Mouse (Mus musculus) forebrain, embryonic 14.5 days (tissue): Measurements from ENCODE around the gene Dbr1. TPM values are rescaled to one million over a fixed set of nuclear protein-coding genes. Genes with fewer than 3 reads are reported as not detected.
A peak's percentile ranks its signal among the peaks of the same experiment; 100 is the strongest.

Experiments
- ATAC-seq: fragments of 200-750 bp; cut with Nextera tagmentation; 2 replicates; pipeline ENCODE4 v1.8.0; 2017; ENCODE audit warnings: mild to moderate bottlenecking, moderate library complexity
- DNase-seq: peaks from one replicate; pipeline ENCODE4 v3.0.0-alpha.2; 2015; ENCODE audit warnings: low spot score
- H3K27ac ChIP-seq: fragments of 300-500 bp; sonication (generic); 2 replicates; pipeline ENCODE4 v1.5.1; 2014; ENCODE audit warnings: low read depth, mild to moderate bottlenecking, control low read depth, low read length, moderate library complexity
- H3K27me3 ChIP-seq: fragments of 300-500 bp; sonication (generic); replicated peaks from 2 replicates; pipeline ENCODE4 v1.6.1; 2014; ENCODE audit warnings: low read length, control low read depth, mixed read lengths; ENCODE audit not compliant: control insufficient read depth, insufficient read depth
- H3K36me3 ChIP-seq: fragments of 300-500 bp; sonication (generic); 2 replicates; pipeline ENCODE4 v1.6.1; 2014; ENCODE audit warnings: low read length, control low read depth; ENCODE audit not compliant: control insufficient read depth, insufficient read depth
- H3K4me1 ChIP-seq: fragments of 300-500 bp; sonication (generic); 2 replicates; pipeline ENCODE4 v1.6.1; 2014; ENCODE audit warnings: antibody characterized with exemption, low read length, control low read depth; ENCODE audit not compliant: control insufficient read depth, insufficient read depth
- H3K4me2 ChIP-seq: fragments of 300-500 bp; sonication (generic); 2 replicates; pipeline ENCODE4 v1.6.1; 2014; ENCODE audit warnings: mild to moderate bottlenecking, control low read depth, low read length
- H3K4me3 ChIP-seq: fragments of 300-500 bp; sonication (generic); 2 replicates; pipeline ENCODE4 v1.5.1; 2014; ENCODE audit warnings: low read depth, low read length, control low read depth
- H3K9ac ChIP-seq: fragments of 300-500 bp; sonication (generic); 2 replicates; pipeline ENCODE4 v1.6.1; 2014; ENCODE audit warnings: mild to moderate bottlenecking, low read length, control low read depth, moderate library complexity
- H3K9me3 ChIP-seq: fragments of 300-500 bp; sonication (generic); replicated peaks from 2 replicates; pipeline ENCODE4 v1.6.1; 2016; ENCODE audit warnings: low read length, control low read depth, mixed read lengths; ENCODE audit not compliant: control insufficient read depth
- WGBS: fragments of 180-500 bp; shearing (Covaris S2); extraction: QIAGEN DNeasy Blood & Tissue Kit; methylation state at CpG from one replicate; pipeline ENCODE4 v1.1.7; 2014; 5-methylcytosine and 5-hydroxymethylcytosine counted together
- polyA plus RNA-seq: library from polyadenylated mRNA; unstranded; fragments of >200 nt; fragmentation: Nextera tagmentation; extraction: Ambion mirVana; gene quantifications from 2 replicates; pipeline ENCODE4 v1.2.1, GENCODE M21; 2014

Dbr1 gene
- polyA plus RNA-seq, 1 experiment from 2014 or later: 22.0 TPM

GRCm38 (mm10) chr9:99558824-99559556 is 16.6 kb upstream of the Dbr1 start:
- H3K36me3 ChIP-seq: no peaks in the 10 kb centered on the region

DNA sequence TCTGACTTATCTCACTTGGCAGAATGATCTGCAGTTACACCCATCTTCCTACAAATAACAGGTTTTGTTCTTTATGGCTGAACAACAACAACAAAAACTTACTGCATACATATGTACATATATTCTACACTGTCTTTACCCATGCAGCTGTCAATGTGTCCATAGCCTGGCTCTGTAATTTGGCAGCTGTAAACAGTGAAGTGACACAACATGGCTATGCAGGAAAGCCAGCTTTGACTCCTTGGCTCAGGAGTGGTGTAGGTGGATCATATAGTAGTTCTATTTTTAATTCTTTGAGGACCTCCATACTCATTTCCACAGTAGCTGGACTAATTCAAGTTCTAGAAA is 16.1 kb upstream of the Dbr1 start:
- H3K4me3 ChIP-seq: no peak overlapping the region
- no peak overlapping the region for H3K9ac ChIP-seq
- no peak for ATAC-seq
- no peak for DNase-seq
- H3K4me2 ChIP-seq: no peak overlapping the region
- no peaks in the 10 kb centered on the region for H3K4me1 ChIP-seq
- H3K27ac ChIP-seq: no peak overlapping the region
- no peaks in the 10 kb centered on the region for H3K9me3 ChIP-seq
- H3K36me3 ChIP-seq: no peaks in the 10 kb centered on the region
- H3K27me3 ChIP-seq: no peaks in the 10 kb centered on the region

More at GRCm38 (mm10) chr9:99558824-99559556, 16.6 kb upstream of the Dbr1 start:
- Histone ChIP-seq H3K9me3 (no peaks in the 10 kb centered on the region), H3K4me1 (no peaks in the 10 kb centered on the region), H3K27me3 (no peaks in the 10 kb centered on the region), H3K9ac (no peak overlapping the region), H3K4me2 (no peak overlapping the region), H3K27ac (no peak overlapping the region), H3K4me3 (no peak overlapping the region)
- ATAC-seq: no peak
- no peak for DNase-seq
- WGBS: 92% methylated on average over 7 of the region's 7 CpGs

DNA sequence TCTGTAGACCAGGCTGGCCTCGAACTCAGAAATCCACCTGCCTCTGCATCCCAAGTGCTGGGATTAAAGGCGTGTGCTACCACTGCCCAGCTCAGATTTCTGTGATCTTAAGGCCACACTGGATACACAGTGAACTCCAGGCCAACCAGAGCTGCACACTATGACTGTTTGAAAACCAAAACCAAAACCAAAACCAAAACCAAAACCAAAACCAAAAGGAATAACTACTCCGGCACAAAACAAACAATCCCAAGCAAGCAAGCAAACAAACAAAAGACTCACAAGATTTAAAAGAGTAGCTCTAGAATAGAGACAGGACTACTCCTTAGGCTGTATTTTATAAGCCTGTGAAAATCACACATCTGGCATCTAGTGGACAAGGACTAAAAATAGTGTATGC is 15.2 kb upstream of the Dbr1 start:
- Histone ChIP-seq H3K4me1 (no peaks in the 10 kb centered on the region), H3K27ac (no peak overlapping the region), H3K4me3 (no peak overlapping the region), H3K4me2 (no peak overlapping the region), H3K9me3 (no peaks in the 10 kb centered on the region), H3K27me3 (no peaks in the 10 kb centered on the region), H3K9ac (no peak overlapping the region), H3K36me3 (no peaks in the 10 kb centered on the region)
- ATAC-seq (no peak), DNase-seq (no peak)
- WGBS: 95% methylated on average over 3 of the region's 3 CpGs

GRCm38 (mm10) chr9:99563714-99564113 is 11.9 kb upstream of the Dbr1 start:
- no peak for DNase-seq

GRCm38 (mm10) chr9:99568023-99568346 is 7.6 kb upstream of the Dbr1 start:
- under 1% methylated on average over 15 of the region's 15 CpGs for WGBS
- Histone ChIP-seq H3K4me2 (peak overlapping the region; percentile 87), H3K27ac (peak overlapping the region; percentile 87; the same call in 1 of the 2 replicates), H3K36me3 (no peaks in the 10 kb centered on the region), H3K27me3 (no peaks in the 10 kb centered on the region), H3K4me1 (peaks cover 10% of the 10 kb centered on the region), H3K4me3 (peak overlapping the region; percentile 93), H3K9me3 (no peaks in the 10 kb centered on the region), H3K9ac (peak overlapping the region; percentile 77)
- ATAC-seq: peak; percentile 50
- peak; percentile 42 for DNase-seq

More at GRCm38 (mm10) chr9:99563714-99564113, 11.9 kb upstream of the Dbr1 start:
- H3K4me2 ChIP-seq: no peak overlapping the region
- H3K4me1 ChIP-seq: peaks cover 7% of the 10 kb centered on the region
- H3K4me3 ChIP-seq: no peak overlapping the region
- no peaks in the 10 kb centered on the region for H3K27me3 ChIP-seq
- no peak overlapping the region for H3K27ac ChIP-seq
- H3K9me3 ChIP-seq: no peaks in the 10 kb centered on the region
- ATAC-seq: no peak
- WGBS: 29% methylated on average over 11 of the region's 11 CpGs
- no peak overlapping the region for H3K9ac ChIP-seq
- H3K36me3 ChIP-seq: no peaks in the 10 kb centered on the region

GRCm38 (mm10) chr9:99568347-99569070 is 7.1 kb upstream of the Dbr1 start, which contains the start of gene Armc8:
Gene Armc8 (minus strand): TSS chr9:99568899.
- Histone ChIP-seq H3K4me1 (peaks cover 10% of the 10 kb centered on the region), H3K36me3 (no peaks in the 10 kb centered on the region), H3K27me3 (no peaks in the 10 kb centered on the region), H3K27ac (peak within 1 kb of the TSS; percentile 87), H3K9ac (peak within 1 kb of the TSS; percentile 77), H3K4me3 (peak within 1 kb of the TSS; percentile 93), H3K9me3 (no peaks in the 10 kb centered on the region), H3K4me2 (peak within 1 kb of the TSS; percentile 87)
- ATAC-seq: peak; percentile 97
- under 1% methylated on average over 68 of the region's 70 CpGs for whole genome bisulfite sequencing
- DNase-seq: peak; percentile 90

- WGBS: 2% methylated on average over 9 of the region's 9 CpGs
- no peaks in the 10 kb centered on the region for H3K27me3 ChIP-seq
- no peaks in the 10 kb centered on the region for H3K9me3 ChIP-seq
- peaks cover 10% of the 10 kb centered on the region for H3K4me1 ChIP-seq
- H3K27ac ChIP-seq: peak overlapping the region; percentile 28; the same call in 1 of the 2 replicates
- H3K4me3 ChIP-seq: peak overlapping the region; percentile 93
- ATAC-seq: peak; percentile 63; the same call in 1 of the 2 replicates
- no peak for DNase-seq
- H3K36me3 ChIP-seq: no peaks in the 10 kb centered on the region
- H3K4me2 ChIP-seq: peak overlapping the region; percentile 87
- peak overlapping the region; percentile 77 for H3K9ac ChIP-seq
These were observed 6.6 kb upstream of the Dbr1 start for GRCm38 (mm10) chr9:99569071-99569397.

DNA sequence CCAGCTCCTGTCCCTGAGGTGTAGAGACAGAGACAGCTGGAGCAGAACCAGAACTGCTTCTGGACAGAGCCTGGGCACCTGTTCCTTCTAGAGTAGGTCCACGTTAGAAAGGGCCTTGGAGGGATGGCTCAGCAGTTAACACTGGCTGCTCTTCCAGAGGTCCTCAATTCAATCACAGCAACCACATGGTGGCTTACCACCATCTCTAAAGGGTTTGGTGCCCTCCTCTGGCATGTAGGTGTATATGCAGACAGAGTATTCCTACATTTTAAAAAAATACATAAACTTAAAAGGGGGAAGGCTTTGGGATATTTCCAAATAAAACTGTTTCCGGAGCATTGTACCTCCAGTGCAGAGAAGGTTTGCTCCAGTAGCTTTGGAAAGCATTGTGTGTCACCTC is 5.1 kb downstream of the Dbr1 start:
- 50% methylated on average over 2 of the region's 2 CpGs for WGBS
- H3K9ac ChIP-seq: no peak overlapping the region
- DNase-seq (peak; percentile 78), ATAC-seq (peak; percentile 35; the same call in 1 of the 2 replicates)
- H3K27ac ChIP-seq: no peak overlapping the region
- H3K27me3 ChIP-seq: no peaks in the 10 kb centered on the region
- no peaks in the 10 kb centered on the region for H3K9me3 ChIP-seq
- H3K36me3 ChIP-seq: peaks cover 55% of the 10 kb centered on the region
- H3K4me2 ChIP-seq: no peak overlapping the region
- H3K4me3 ChIP-seq: no peak overlapping the region
- peaks cover 2% of the 10 kb centered on the region; the same call in 1 of the 2 replicates for H3K4me1 ChIP-seq
